Mouse (Mus musculus): ENCODE data around the gene Foxe1. TPM values are rescaled to one million over a fixed set of nuclear protein-coding genes. Genes with fewer than 3 reads are reported as not detected.

Gene Foxe1
- polyA plus RNA-seq (2014; fragmentation: Nextera tagmentation; extraction: Ambion mirVana) = 0.07 TPM in 2 replicates

GRCm38 (mm10) chr4:46343596-46344260 is at the start of gene Foxe1:
Gene Foxe1 (plus strand): TSS chr4:46343609.
- Histone ChIP-seq H3K4me3 (ENCODE audit: low read depth, low read length) (peak within 1 kb of the TSS; percentile 42), H3K9ac (ENCODE audit: low read depth, low read length) (no peak within 1 kb of the TSS), H3K9me3 (replicated peaks; ENCODE audit: control insufficient read depth, low read length) (no peaks in the 10 kb centered on the region), H3K27ac (ENCODE audit: low read depth, low read length) (no peak within 1 kb of the TSS), H3K36me3 (ENCODE audit: control insufficient read depth, insufficient read depth, low read length) (no peaks in the 10 kb centered on the region), H3K27me3 (ENCODE audit: control insufficient read depth, insufficient read depth, low read length) (peaks cover 95% of the 10 kb centered on the region), H3K4me2 (peak within 1 kb of the TSS; percentile 60), H3K4me1 (ENCODE audit: control insufficient read depth, insufficient read depth, low read length) (no peaks in the 10 kb centered on the region; the same call in 1 of the 2 replicates)
- 4% methylated on average over 53 of the region's 70 CpGs for WGBS (ENCODE audit: insufficient replicate concordance)
- no peak for ATAC-seq (replicated peaks; ENCODE audit: insufficient number of reproducible peaks, low FRiP score, low TSS enrichment)

- Histone ChIP-seq H3K27ac (ENCODE audit: low read depth, low read length) (no peak overlapping the region), H3K36me3 (ENCODE audit: control insufficient read depth, insufficient read depth, low read length) (no peaks in the 10 kb centered on the region), H3K4me2 (peak overlapping the region; percentile 87), H3K4me1 (ENCODE audit: control insufficient read depth, insufficient read depth, low read length) (0 out of 2 replicates have a peak, but pooled peaks cover 9% of the 10 kb centered on the region), H3K4me3 (ENCODE audit: low read depth, low read length) (peak overlapping the region; percentile 86), H3K27me3 (ENCODE audit: control insufficient read depth, insufficient read depth, low read length) (peaks cover 36% of the 10 kb centered on the region), H3K9me3 (replicated peaks; ENCODE audit: control insufficient read depth, low read length) (no peaks in the 10 kb centered on the region), H3K9ac (ENCODE audit: low read depth, low read length) (no peak overlapping the region)
- peak; percentile 25; the same call in 1 of the 2 replicates for ATAC-seq (replicated peaks; ENCODE audit: insufficient number of reproducible peaks, low FRiP score, low TSS enrichment)
- 4% methylated on average over 8 of the region's 8 CpGs for WGBS (ENCODE audit: insufficient replicate concordance)
These were observed 39.3 kb upstream of the Foxe1 start for GRCm38 (mm10) chr4:46304071-46304470.

- peak overlapping the region; percentile 87 for H3K4me2 ChIP-seq
- peak overlapping the region; percentile 86 for H3K4me3 ChIP-seq (ENCODE audit: low read depth, low read length)
- H3K9me3 ChIP-seq (replicated peaks; ENCODE audit: control insufficient read depth, low read length) = no peaks in the 10 kb centered on the region
- peaks cover 38% of the 10 kb centered on the region for H3K27me3 ChIP-seq (ENCODE audit: control insufficient read depth, insufficient read depth, low read length)
- no peaks in the 10 kb centered on the region for H3K36me3 ChIP-seq (ENCODE audit: control insufficient read depth, insufficient read depth, low read length)
- peak overlapping the region; percentile 88 for H3K9ac ChIP-seq (ENCODE audit: low read depth, low read length)
- peak overlapping the region; percentile 66; the same call in 1 of the 2 replicates for H3K27ac ChIP-seq (ENCODE audit: low read depth, low read length)
- H3K4me1 ChIP-seq (ENCODE audit: control insufficient read depth, insufficient read depth, low read length) = 0 out of 2 replicates have a peak, but pooled peaks cover 9% of the 10 kb centered on the region
- WGBS (ENCODE audit: insufficient replicate concordance) = under 1% methylated on average over 65 of the region's 78 CpGs
- peak; percentile 80 for ATAC-seq (replicated peaks; ENCODE audit: insufficient number of reproducible peaks, low FRiP score, low TSS enrichment)
These were observed 38.5 kb upstream of the Foxe1 start for GRCm38 (mm10) chr4:46304757-46305384.

- no peak for ATAC-seq (replicated peaks; ENCODE audit: insufficient number of reproducible peaks, low FRiP score, low TSS enrichment)
- no peak overlapping the region for H3K27ac ChIP-seq (ENCODE audit: low read depth, low read length)
- WGBS (ENCODE audit: insufficient replicate concordance) = 20% methylated on average over 7 of the region's 7 CpGs
- H3K36me3 ChIP-seq (ENCODE audit: control insufficient read depth, insufficient read depth, low read length) = no peaks in the 10 kb centered on the region
- H3K4me1 ChIP-seq (ENCODE audit: control insufficient read depth, insufficient read depth, low read length) = 0 out of 2 replicates have a peak, but pooled peaks cover 9% of the 10 kb centered on the region
- peaks cover 38% of the 10 kb centered on the region for H3K27me3 ChIP-seq (ENCODE audit: control insufficient read depth, insufficient read depth, low read length)
- peak overlapping the region; percentile 87 for H3K4me2 ChIP-seq
- no peaks in the 10 kb centered on the region for H3K9me3 ChIP-seq (replicated peaks; ENCODE audit: control insufficient read depth, low read length)
- H3K9ac ChIP-seq (ENCODE audit: low read depth, low read length) = no peak overlapping the region; the same call in 1 of the 2 replicates
- peak overlapping the region; percentile 86 for H3K4me3 ChIP-seq (ENCODE audit: low read depth, low read length)
These were observed 38.0 kb upstream of the Foxe1 start for GRCm38 (mm10) chr4:46305436-46305835.

- no peak for ATAC-seq (replicated peaks; ENCODE audit: insufficient number of reproducible peaks, low FRiP score, low TSS enrichment)
- peaks cover 47% of the 10 kb centered on the region for H3K27me3 ChIP-seq (ENCODE audit: control insufficient read depth, insufficient read depth, low read length)
- H3K36me3 ChIP-seq (ENCODE audit: control insufficient read depth, insufficient read depth, low read length) = no peaks in the 10 kb centered on the region
- no peak overlapping the region for H3K9ac ChIP-seq (ENCODE audit: low read depth, low read length)
- 0 out of 2 replicates have a peak, but pooled peaks cover 9% of the 10 kb centered on the region for H3K4me1 ChIP-seq (ENCODE audit: control insufficient read depth, insufficient read depth, low read length)
- WGBS (ENCODE audit: insufficient replicate concordance) = 39% methylated on average over 9 of the region's 9 CpGs
- no peak overlapping the region for H3K27ac ChIP-seq (ENCODE audit: low read depth, low read length)
- H3K9me3 ChIP-seq (replicated peaks; ENCODE audit: control insufficient read depth, low read length) = no peaks in the 10 kb centered on the region
- no peak overlapping the region for H3K4me3 ChIP-seq (ENCODE audit: low read depth, low read length)
- no peak overlapping the region for H3K4me2 ChIP-seq
These were observed 36.1 kb upstream of the Foxe1 start for GRCm38 (mm10) chr4:46307341-46307740.

GRCm38 (mm10) chr4:46307869-46308268 is 35.5 kb upstream of the Foxe1 start:
- Histone ChIP-seq H3K4me3 (ENCODE audit: low read depth, low read length) (no peak overlapping the region), H3K36me3 (ENCODE audit: control insufficient read depth, insufficient read depth, low read length) (no peaks in the 10 kb centered on the region), H3K4me2 (no peak overlapping the region), H3K4me1 (ENCODE audit: control insufficient read depth, insufficient read depth, low read length) (0 out of 2 replicates have a peak, but pooled peaks cover 9% of the 10 kb centered on the region), H3K27ac (ENCODE audit: low read depth, low read length) (no peak overlapping the region), H3K9me3 (replicated peaks; ENCODE audit: control insufficient read depth, low read length) (no peaks in the 10 kb centered on the region), H3K27me3 (ENCODE audit: control insufficient read depth, insufficient read depth, low read length) (peaks cover 44% of the 10 kb centered on the region), H3K9ac (ENCODE audit: low read depth, low read length) (no peak overlapping the region)
- 77% methylated on average over 7 of the region's 7 CpGs for WGBS (ENCODE audit: insufficient replicate concordance)
- no peak for ATAC-seq (replicated peaks; ENCODE audit: insufficient number of reproducible peaks, low FRiP score, low TSS enrichment)

- Histone ChIP-seq H3K4me3 (ENCODE audit: low read depth, low read length) (no peak overlapping the region), H3K27me3 (ENCODE audit: control insufficient read depth, insufficient read depth, low read length) (peaks cover 30% of the 10 kb centered on the region)
- no peak for ATAC-seq (replicated peaks; ENCODE audit: insufficient number of reproducible peaks, low FRiP score, low TSS enrichment)
These were observed 31.8 kb upstream of the Foxe1 start for GRCm38 (mm10) chr4:46311631-46312030.

GRCm38 (mm10) chr4:46321730-46322389 is 21.5 kb upstream of the Foxe1 start:
- no peaks in the 10 kb centered on the region for H3K36me3 ChIP-seq (ENCODE audit: control insufficient read depth, insufficient read depth, low read length)
- H3K4me3 ChIP-seq (ENCODE audit: low read depth, low read length) = no peak overlapping the region
- 77% methylated on average over 13 of the region's 13 CpGs for WGBS (ENCODE audit: insufficient replicate concordance)
- peaks cover 3% of the 10 kb centered on the region; the same call in 1 of the 2 replicates for H3K9me3 ChIP-seq (replicated peaks; ENCODE audit: control insufficient read depth, low read length)
- no peak overlapping the region for H3K9ac ChIP-seq (ENCODE audit: low read depth, low read length)
- no peak overlapping the region for H3K4me2 ChIP-seq
- H3K27ac ChIP-seq (ENCODE audit: low read depth, low read length) = no peak overlapping the region
- no peak for ATAC-seq (replicated peaks; ENCODE audit: insufficient number of reproducible peaks, low FRiP score, low TSS enrichment)
- no peaks in the 10 kb centered on the region for H3K4me1 ChIP-seq (ENCODE audit: control insufficient read depth, insufficient read depth, low read length)
- H3K27me3 ChIP-seq (ENCODE audit: control insufficient read depth, insufficient read depth, low read length) = peaks cover 11% of the 10 kb centered on the region; the same call in 1 of the 2 replicates

More at GRCm38 (mm10) chr4:46311631-46312030, 31.8 kb upstream of the Foxe1 start:
- Histone ChIP-seq H3K36me3 (ENCODE audit: control insufficient read depth, insufficient read depth, low read length) (no peaks in the 10 kb centered on the region), H3K4me2 (no peak overlapping the region), H3K9me3 (replicated peaks; ENCODE audit: control insufficient read depth, low read length) (no peaks in the 10 kb centered on the region), H3K9ac (ENCODE audit: low read depth, low read length) (no peak overlapping the region), H3K4me1 (ENCODE audit: control insufficient read depth, insufficient read depth, low read length) (no peaks in the 10 kb centered on the region), H3K27ac (ENCODE audit: low read depth, low read length) (no peak overlapping the region)
- WGBS (ENCODE audit: insufficient replicate concordance) = 61% methylated on average over 2 of the region's 2 CpGs
